Mouse (Mus musculus): ENCODE results near the gene Gm3404.
"Not testable (repeated sequence)": the region's sequence is repeated elsewhere in the genome, so short reads cannot be mapped to it uniquely, and the experiment has no call there.

DNA sequence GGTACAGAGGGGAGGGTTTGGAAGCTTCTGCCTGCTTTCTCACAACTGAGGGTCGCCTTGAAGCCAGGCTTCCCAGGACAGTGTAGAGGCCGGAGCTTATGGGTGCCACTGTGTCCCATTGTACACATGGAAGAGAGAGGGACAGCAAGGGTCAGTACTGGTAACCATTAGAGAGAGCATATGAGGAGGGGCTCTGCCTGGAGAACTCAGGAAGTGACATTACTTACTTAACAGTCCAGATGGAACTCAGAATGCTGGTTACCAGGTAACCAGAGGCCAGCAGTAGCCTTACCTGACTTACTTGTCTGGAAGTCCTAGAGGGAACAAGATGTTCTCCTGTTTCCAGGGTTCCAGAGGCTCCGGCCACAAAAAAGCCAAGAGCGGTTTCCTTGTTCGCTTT is 34.5 kb upstream of the Gm3404 start, which contains the start of gene Gm6370:
- not testable (repeated sequence) for TF ChIP-seq POLR2A (IDR thresholded peaks at IDR 0.05; ENCODE audit: low read depth, low read length); CTCF (IDR thresholded peaks at IDR 0.05; ENCODE audit: extremely low read depth, insufficient read depth, insufficient read length, insufficient replicate concordance)
